Mouse (Mus musculus) ES-CJ7 (cell line): ENCODE measurements around the gene Nfic.
"Not testable (repeated sequence)": the region's sequence is repeated elsewhere in the genome, so short reads cannot be mapped to it uniquely, and the experiment has no call there.

ENCODE experiments used
- DNase-seq: peaks from one replicate; pipeline ENCODE4 v3.0.0; 2011; ENCODE audit warnings: low read depth, low spot score

The Nfic gene

DNA sequence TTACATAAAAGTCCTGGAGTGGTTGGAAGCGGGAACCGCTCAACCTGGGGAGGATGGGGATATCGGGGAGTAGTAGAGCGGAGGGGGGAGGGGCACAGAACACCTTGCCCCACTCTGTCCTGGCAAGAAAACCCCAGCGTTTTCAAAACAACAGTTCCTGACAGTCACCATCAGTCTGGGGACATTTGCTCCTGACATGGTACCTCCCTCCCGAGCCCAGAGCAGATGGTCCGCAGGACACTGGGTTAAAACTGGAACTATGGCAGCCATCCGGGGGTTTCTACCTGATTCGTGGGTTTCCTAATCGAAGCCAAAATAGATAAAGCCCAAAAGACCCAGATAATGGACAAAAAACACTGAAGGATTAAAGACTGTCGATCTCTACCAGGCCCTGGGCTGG, 5.5 kb upstream of the Nfic start:
- no peak for DNase-seq

DNA sequence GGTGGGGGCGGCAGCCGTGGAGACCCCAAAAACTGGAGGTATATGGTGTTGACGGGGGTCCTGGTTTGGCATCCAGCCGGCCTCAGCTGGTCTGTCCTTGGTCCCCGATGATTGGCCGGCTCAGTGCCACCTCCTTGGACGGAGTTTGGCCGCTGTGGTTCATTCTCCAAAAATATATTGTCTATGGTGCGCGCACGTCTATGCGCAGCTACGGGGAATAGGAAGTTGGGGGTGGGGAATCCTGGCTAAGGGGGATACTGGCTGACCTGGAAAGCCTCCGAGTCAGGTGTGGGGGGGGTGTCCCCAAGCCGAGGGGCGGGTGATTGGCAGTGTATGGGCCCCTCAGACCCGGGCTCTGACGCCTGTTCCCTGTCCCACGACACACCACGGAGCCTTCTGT, 5.0 kb upstream of the Nfic start:
- DNase-seq: no peak

DNA sequence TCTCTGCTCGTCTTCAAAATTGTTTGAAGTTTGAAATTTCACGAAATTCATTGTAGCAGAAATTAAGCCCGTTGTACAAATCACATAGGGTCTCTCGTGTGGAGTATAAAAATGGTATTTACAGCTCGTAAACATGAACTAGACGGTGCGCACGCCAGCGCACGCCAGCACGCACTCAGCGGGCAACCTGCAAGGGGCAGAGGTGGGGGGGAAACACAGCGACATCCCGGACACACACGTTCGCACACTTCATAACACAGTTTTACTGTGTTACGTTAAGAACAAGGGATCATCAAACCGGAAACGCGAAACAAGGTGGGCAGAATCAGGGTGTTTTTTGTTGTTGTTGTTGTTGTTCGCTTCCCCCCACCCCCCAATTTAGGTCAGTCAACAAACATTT, 4.0 kb upstream of the Nfic start:
- DNase-seq: no peak

DNA sequence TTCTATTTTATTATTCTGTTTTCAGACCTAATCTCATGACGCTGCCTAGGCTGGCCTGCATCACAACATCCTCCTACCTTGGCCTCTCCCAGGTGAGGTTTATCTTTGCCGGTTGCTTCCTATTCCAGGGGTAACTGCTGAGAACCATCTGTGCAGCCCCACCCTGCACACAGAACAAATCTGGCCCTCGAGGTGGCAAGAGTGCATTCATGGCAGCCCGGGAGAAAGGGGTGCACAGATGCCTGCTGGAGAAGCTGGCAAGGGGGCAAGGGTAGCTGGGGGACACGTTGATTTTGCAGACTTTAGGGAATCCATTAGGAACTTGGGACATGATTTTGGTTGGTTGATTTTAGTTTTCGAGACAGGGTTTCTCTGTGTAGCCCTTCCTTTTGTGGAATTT, 2.8 kb upstream of the Nfic start:
- DNase-seq: no peak

DNA sequence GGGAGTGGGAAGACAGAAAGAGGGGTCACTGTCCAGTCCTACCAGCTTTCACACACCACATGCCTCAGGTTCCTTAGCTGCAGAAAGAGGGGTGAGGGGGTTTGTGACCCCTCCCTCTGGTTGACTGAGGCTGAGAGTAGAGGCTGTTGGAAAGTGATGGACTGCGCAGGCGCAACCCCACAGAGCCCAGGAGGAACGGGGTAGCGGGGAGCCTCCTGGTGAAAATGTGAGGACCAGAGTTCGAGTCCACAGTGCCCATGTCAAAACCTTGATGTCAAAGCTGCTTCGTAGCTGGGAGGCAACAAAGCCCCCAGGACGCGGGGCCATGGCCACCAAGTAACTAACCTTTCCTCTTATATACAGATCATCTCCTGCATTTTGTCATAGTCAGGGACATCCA, 2.2 kb upstream of the Nfic start:
- DNase-seq: no peak

DNA sequence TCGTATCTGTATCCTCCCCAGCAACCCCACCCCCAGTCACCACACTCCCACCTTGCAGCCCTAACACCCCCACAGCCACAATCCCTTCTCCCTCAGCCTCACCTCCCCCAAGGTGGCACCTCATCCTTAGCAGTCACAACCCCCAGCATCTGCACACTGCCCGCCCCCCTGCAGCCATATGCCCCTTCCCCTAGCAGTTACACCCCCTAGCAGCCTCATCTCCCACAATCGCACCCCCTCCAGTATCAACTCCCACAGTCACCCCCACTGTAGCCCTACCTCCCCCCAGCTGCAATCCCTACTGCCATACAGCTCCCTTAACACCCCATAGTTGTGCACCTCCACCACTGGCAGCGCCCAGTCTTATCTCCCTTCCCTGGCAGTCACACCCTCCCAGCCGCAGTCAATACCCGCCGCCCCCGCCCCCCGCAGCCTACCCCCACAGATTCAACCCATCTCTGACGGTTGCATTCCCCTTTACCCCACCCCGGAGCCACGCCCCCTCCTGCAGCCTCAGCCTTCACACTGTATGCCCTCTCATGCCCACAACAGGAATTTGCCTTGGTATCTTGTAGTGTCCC, 1.6 kb upstream of the Nfic start:
- no peak for DNase-seq

DNA sequence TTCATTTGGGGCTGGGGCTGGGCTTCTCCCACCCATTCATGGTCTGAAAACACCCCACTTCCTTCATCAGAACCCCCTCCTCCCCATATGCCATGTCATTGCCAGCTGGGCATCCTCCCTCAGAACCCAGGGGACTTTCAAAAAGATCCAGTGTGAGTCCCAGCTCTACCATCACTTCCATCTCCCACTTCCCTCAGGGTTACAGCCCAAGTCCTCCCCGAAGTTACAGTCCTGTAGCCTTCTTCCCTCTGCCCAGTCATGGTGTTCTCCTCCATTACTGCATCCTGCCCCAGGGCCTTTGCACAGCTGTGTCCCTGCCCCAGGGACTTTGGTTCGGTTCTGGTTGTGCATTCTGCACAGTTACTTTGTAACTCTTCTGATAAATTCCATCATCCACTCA, 1.3 kb downstream of the Nfic start:
- no peak for DNase-seq

DNA sequence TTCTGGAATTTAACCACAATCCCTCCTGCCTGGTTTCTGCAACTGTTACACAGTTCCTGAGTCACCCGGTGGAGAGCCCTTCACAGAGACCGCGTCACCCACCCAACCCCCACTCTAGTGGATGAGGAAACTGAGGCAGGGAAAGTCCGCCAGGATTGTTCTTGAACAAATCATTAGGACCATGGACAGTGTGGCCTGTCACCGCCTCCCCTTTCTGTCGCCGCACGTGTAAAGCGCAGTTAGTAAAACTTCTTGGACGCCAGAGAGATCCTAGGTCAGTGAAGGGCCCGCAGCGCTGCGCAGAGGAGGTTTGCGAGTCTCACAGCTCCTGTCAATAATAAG, 2.5 kb downstream of the Nfic start:
- no peak for DNase-seq

DNA sequence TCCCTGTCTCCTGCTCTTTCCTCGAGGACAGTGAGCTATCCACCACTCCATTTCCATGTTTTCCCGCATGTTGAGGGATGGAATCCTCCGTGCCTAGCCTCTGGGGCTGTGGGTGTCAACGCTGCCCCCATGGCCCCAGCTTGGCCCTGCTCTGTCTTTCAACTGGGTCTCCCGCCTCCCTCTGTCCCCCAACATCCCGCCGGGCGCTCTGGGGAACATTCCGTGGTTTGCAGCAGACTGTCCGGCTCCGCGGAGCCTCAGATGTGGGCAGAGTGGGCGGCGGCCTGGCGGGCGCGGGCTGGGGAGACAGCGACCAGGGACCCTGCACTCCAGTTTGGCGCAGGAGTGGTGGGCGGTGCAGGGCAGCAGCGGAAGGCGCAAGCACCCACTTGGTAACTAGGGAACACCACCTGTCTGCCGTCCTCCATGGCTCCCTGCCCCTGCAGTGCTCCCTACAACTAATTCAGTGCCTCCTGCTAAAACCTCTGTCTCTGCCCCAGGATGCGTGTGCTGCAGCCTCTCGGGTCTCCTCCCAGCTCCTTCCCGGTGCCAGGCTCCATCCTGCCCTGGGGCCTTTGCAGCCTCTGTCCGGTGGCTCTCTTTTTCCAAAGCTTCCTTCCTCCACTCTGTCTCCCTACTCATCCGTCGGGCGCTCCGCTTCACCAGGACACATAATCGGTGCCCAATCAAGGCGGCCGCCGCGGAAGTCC, 3.0 kb downstream of the Nfic start:
- no peak for DNase-seq

DNA sequence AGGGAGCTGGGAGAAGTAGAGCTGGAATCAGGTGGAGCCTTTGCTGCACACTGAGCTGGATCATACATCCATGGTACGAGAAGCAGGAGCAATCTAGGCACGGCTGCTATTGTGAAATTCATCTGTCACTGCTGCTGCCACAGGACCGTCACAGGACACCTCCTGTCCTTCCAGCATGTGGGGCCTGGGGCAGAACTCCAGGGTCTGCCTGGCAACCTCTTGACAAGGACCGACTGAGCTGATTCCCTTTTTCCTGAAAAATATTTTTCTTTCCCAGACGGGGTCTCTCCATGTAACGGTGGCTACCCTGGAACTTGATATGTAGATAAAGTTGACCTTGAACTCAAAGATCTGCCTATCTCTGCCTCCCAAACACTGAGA, 4.1 kb downstream of the Nfic start:
- DNase-seq: no peak

DNA sequence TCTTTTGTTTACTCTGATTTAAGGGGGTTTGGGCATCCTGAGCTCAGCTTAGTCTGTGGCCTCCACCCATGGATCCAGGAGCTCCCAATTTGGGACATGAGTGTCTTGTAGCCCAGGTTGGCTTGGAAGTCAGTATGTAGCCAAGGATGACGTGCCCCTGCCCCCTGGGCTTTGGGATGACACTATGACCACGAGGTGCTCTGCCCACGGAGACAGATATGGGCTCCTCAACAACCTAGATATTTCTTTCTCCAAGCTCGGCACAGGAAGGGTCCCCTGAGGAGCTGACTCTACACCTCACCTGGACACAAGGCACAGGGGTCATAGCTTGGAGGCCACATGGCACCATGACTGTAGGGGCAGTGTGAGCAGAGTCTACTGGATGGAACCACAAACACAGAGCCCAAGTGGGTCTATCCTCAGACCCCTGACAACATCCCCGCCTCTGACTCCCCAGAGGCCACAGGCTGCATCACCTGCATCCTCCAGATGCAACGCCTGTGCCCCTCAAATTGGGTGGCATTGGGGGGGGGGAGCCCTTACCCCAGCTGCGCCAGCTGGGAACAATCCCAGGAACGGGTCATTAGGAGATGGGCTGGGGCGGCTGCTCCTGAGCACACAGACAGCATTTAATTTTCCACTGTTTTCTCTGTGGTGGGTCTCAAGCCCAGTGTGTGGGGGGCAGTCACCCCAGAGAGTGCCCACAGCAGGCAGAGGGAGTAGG, 4.6 kb downstream of the Nfic start:
- no peak for DNase-seq

DNA sequence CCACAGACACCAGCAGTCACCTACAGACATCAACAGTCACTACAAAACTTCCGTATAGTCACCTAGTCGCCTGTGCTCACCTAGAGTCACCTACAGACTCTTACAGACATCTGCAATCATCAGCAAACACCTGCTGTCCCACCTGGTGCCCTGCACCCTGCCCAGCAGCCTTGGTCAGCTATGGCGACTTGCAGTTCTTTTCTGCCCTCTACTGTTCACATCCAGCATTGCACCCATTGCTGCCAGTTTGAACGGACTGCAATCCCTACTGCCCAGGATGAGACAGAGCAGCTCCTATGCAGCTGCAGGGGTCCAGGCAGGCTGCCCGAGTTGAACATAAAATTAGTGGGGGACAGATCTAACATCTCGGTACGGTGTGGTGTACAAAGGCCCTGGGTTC, 5.3 kb downstream of the Nfic start:
- DNase-seq: peak; percentile 84

DNA sequence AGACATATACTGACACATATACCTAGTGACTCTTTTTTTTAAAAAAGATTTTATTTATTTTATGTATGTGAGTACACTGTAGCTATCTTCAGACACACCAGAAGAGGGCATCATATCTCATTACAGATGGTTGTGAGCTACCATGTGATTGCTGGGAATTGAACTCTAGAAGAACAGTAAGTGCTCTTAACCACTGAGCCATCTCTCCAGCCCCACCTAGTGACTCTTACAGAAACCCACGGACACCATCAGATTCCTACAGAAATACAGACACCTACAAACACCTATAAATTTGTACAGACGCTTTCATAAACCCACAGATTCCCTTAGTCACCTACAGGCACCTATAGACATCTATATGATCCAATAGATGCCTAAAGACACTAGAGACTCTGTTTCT, 9.9 kb downstream of the Nfic start:
- DNase-seq: not testable (repeated sequence)

DNA sequence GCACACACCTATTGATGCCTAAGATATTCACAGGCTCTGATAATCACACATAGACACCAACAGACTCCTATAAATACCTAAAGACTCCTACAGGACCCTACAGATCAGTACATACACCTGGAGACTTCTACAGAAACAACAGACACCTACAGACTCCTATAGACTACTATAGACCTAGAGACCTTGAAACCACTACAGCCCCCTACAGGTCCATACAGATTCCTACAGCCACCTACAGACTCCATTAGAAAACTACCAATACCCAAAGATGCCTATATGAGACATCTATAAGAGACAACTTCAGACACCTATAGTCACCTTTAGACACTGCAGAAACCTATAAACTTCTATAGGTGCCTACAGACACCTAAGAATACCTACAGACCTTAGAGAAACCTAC, 14.4 kb downstream of the Nfic start:
- DNase-seq: no peak

DNA sequence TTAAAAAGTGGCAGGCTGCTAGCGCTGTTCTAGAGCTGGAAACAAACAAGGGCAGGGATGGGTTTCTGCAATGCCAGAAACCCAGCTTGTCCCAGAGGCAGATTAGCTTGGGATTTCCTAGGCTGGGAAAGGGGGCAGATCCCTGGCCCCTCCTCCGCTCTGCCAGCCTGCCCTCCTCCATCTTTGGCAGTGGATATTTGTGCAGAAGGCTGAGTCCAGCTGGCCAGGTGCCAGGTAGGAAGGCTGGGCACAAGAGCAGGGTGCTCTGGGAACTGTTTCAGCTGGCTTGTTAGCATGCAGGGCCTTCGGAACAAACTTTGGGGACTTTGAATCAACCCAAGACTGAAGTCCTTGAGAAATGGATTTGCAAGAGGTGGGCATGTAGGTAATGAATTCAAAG, 20.0 kb downstream of the Nfic start:
- no peak for DNase-seq

DNA sequence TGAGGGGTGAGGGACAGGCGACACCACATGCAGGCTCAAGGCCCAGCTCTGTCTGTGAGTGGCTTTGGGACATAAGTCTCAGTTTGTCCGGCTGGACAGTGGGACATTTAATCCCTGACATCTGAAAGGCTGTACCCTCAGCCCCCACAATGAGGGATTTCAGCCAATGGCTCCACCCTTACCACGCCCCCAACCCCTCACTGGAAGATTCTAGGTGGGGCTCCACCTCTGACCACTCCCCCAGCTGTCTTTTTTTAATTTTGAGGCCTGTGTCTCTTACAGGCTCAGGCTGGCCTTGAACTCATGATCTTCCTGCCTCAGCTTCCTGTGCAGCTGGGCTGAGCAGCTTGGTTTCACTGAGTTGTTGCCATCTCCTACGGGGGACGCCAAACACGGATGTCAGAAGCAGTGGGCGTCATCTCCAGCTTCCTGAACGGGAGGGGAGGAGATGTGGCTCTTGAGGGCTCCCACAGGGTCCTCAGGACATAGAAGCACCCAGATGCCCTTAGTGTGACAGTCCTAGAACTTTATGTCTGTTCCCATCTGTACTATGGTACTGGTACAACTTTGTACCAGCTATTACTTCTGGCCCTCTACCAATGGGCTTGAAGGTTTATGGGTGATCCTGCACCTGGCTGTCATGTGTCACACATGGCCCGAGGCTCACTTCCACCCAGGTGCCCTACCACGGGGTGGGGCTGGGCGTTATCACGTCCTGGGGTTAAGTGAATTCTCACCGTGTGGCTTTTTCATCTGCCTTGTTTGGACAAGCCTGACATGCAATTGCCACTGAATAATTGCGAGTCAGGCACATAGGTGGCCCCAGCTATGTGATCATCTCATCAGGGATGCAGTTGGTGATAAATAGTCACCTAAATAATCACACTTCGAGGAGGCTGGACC, 20.8 kb downstream of the Nfic start:
- no peak for DNase-seq

DNA sequence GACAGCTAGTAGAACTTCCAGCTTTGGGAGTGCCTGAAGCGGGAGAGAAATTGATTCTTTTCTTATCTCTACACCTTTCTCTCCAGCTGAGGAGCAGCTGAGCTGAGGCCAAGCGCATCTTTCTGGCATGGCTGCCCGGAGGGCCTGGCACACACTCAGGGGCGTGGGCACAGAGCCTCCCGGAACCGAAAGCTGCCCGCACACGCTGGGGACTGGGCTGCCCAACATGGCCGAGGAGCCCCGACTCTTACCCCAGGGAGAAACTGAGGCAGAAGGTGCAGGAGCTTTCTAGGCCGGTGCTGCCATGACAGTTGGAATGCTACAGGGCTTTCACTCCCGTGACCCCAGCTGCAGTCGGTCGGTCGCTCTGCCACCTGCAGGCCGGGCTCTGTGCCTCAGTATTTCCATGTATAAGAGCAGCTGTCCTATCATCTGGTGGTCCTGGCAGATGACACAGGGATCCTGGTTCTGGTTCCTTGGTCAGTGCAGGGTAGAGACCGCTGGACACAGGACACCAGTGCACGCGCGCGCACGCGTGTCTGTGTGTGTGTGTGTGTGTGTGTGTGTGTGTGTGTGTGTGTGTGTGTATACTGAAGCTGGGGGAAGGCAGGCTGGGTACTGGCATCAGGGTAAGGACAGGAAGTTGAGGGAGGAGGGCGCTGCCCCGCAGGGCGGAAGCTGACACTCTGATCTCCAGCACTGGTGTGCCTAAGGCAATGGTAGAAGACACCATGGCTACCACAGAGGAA, 21.7 kb downstream of the Nfic start:
- no peak for DNase-seq

DNA sequence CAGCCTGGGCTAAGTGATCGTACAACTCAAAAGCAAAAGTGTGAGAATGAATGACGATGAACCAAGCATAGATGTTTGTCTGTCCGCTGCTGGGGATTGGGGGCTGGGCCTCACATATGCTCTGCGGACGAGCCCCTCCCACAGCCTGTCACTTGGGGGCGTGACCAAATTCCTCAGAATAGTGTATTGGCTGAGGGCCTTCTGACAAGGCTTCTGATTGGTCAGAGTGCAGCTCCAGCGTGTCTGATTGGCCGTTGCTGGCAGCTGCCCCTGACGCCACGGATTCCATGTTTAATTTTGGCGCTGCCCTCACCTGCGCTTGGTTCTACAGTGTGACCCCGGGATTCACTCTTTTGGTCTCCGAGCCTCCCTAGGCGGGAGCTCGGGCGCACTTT, 22.6 kb downstream of the Nfic start:
- peak; percentile 94 for DNase-seq

DNA sequence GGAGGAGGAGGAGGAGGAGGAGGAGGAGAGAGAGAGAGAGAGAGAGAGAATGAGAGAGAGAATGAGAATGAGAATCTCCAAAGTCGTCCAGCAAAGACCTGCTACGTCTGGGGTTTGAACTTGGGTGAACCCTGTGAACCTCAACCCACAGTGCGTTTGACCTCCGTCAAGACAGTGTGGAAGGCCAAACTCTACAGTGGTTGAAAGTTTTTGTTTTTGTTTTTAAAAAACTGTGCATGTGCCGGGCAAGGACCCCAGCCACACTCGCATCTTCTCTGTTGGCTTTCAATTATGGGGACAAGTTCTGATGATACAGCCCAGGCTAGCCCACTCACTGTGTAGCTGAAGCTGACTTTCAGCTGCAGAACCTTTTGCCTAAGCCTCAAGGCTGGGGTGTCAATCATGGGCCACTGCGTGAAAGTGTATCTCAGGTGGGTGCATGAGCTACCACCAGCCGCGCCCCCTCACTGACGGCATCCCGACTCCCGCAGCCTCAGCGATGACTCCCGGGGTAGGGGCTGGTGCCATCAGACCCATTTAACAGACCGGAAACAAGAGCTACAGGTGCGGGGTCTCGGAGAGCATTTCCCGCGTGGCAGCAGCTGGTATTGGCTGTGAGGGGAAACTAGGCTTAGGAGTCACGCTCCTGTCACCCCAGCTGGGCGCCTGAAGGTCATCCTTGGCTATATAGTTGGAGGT, 23.1 kb downstream of the Nfic start:
- no peak for DNase-seq

DNA sequence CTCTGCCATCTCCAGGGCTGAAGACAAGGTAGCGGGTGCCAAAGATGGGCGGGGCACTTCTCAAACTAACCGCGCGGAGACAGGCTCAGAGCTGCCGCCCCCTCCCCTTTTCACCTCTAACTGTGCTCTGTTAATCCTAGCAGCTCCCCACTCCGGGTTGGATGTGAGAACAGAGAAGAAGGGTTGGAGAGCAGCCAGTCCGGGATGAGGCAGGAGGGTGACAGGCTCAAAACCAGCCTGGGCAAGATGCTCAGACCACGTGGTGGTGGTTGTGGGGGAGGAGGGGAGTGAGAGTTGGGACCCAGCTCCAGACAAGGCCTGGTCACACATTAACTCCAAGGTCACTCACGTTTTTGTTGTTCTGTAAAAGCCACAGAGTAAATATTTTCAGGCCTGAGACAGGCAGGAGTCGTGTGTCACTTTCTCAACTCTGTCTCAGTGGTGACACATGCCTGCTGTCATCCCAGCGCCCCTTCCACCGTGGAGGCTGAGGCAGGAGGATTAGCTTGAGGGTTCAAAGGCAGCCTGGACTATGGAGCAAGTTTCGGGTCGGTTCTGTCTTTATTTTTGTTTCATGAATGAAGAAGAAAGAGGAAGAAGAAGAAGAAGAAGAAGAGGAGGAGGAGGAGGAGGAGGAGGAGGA, 23.8 kb downstream of the Nfic start:
- DNase-seq: peak; percentile 76
